Mouse (Mus musculus): ENCODE measurements around the gene Tmem120b.

Tmem120b gene

DNA sequence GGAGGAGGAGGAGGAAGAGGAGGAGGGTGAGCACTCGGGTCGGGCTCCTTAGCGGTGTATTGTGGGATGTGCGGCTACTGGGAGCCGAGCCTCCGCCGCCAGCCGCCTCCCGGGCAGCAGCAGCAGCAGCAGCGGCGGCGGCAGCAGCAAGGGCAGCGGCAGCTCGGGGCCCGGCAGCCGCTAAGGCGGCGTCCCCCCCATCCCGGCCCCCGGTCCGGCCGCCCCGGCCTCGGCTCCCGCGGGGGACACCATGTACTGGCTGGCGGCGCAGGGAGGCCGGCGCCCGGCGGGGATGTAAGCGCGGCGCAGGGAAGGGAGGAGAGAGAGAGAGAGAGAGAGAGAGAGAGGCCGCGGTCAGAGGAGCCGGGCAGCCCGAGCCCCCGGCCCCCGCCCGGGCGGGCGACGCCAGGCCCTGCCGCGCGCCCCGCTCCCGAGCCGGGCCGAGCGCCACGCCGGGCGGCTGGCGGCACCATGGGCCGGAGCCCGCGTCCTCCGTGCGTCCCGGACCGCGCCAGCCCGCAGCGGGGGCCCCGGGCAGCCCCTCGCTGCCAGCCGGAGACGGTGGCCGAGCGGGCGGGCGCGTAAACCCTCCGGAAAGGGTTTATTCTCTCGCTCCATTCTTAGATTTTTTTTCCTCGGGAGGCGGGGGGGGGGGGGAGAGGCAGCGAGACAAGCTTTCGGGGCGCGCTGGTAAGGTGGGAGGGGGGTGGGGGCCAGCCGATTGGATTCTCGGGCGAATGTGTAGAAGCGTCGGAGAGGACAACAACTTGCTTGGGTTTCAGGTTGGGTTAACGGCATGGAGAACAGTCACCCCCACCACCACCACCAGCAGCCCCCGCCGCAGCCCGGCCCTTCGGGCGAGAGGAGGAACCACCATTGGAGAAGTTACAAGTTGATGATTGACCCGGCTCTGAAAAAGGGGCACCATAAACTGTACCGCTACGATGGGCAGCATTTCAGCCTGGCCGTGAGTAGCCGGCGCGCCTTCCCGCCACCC lies 74.2 kb downstream of the Tmem120b start, which contains the start of gene Setd1b:
Setd1b (plus strand) TSS at position 33 of the 997 bp plus-strand sequence.
- DNase-seq: peak; percentile 82

DNA sequence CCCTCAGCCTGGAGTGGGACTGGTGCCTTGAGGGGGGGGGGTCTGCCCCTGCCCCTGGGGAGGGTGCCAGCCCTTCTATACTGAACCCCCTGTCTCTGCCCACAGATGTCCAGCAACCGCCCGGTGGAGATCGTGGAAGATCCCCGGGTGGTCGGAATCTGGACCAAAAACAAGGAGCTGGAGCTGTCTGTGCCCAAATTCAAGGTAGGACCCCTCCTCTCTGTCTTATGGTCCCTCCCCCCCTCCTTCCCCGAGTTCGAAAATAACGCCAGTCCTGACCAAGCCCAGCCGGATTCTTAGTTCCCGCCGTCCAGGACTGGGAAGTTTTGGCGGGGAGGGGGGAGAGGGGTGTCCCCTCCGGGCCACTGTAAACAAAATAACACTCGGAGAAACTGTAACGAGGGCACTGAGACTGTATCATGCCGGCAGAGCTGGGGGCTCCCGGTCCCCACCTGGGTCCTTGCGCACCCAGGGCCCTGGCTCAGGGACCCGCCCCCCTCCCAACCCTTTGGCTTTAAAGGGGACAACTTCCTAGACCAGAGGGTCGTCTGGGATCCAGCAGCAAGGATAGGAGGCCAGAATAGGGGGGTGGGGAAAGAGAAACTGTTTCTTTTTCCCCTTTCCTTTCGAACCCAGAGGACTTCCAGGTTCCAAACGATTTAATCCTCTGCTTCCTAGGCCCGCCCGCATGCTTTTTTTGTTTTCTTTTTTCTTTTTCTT lies 75.2 kb downstream of the Tmem120b start:
- DNase-seq: no peak

GRCm38 (mm10) chr5:123143971-123144745 lies 75.9 kb downstream of the Tmem120b start:
- DNase-seq: no peak

DNA sequence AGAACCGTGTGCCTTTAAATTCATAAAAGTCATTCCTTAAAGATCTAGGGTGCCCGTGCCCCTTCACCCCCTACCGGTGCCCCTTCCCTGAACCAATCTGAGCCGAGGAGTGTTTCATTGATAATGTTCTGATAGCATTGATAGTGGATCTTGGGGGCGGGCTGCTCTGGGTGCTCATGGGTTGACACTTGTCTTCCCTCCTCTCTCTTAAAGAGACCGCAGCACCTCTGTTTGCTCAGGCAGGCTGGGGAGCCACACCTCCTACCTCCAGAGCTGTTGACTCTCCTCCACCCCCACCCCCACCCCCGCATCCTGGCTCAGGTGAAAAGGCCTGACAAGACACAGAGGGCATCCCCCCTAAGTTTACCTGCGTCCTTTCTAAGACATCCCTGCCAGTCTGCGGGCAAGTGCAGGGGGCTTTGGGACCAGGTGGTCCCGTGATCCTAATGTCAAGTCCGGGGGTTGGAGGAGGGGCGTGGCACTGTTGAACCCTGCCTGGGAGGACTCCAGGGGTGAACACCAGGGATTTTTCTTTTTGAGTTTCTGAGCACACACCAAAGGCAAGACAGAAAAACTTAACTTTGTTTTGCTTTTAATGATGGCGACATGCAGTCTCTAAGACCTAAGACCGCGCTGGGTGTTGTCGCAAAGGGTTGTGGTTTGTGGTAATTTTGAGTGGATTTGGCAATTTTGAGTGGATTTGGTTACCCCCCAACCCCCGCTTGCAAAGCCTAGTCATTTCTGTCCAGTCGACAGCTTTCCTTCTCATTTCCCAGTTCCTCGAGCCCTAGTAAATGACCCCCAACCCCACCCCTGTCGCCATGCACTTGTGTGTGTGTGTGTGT lies 76.8 kb downstream of the Tmem120b start:
- peak; percentile 55 for DNase-seq

DNA sequence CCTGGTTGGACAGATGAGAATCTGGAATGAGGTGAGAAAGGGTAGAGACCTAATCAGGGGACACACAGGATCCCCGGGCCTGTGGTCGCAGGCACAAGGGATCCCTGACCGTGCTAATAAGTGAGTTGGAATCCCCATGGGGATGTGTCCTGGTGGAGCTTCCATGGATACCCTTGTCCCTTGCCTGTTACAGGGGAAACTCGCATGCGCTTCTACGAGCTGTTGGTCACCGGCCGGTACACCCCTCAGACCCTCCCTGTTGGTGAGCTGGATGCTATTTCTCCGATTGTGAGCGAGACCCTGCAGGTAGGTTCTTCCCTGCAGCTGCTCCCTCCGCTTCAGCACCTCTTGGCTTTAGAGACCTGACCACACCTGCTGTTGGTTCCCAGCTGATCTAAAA lies 78.1 kb downstream of the Tmem120b start:
- DNase-seq: no peak

- no peak for DNase-seq
These were observed 79.4 kb downstream of the Tmem120b start for GRCm38 (mm10) chr5:123147569-123147968.

DNA sequence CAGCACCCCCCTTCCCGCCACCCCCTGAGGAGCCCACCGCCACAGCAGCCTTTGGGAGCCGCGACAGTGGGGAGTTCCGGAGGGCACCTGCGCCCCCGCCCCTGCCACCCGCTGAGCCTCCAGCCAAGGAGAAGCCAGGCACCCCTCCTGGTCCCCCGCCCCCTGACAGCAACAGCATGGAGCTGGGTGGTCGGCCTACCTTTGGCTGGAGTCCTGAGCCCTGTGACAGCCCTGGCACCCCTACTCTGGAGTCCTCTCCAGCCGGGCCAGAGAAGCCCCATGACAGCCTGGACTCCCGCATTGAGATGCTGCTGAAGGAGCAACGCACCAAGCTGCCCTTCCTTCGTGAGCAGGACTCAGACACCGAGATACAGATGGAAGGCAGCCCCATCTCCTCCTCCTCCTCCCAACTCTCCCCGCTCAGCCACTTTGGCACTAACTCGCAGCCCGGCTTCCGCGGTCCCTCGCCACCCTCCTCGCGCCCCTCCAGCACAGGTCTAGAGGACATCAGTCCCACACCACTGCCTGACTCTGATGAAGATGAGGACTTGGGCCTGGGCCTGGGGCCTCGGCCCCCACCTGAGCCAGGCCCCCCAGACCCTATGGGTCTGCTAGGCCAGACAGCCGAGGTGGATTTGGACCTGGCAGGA lies 80.0 kb downstream of the Tmem120b start:
- no peak for DNase-seq

GRCm38 (mm10) chr5:123149451-123150400 lies 81.5 kb downstream of the Tmem120b start:
- DNase-seq: peak; percentile 93

DNA sequence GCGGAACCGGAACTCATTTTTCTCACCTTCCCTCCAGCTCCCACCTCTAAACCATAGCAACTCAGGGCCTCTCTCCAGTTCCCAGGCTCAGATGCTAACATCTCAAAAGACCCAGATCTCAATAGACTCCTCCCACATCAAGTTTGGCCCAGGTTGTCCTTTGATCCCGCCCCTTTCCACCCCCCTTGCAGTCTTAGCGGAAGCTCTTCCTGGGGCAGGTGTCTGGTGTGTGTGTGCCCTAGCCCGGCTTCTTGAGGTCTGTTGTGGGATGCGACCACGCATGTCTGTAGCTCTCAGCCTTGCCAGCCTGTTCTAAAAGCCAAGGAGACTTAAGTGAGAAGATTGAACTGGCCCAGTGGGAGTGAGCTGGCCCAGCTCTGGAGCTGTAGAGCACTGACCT lies 82.4 kb downstream of the Tmem120b start:
- DNase-seq: no peak

DNA sequence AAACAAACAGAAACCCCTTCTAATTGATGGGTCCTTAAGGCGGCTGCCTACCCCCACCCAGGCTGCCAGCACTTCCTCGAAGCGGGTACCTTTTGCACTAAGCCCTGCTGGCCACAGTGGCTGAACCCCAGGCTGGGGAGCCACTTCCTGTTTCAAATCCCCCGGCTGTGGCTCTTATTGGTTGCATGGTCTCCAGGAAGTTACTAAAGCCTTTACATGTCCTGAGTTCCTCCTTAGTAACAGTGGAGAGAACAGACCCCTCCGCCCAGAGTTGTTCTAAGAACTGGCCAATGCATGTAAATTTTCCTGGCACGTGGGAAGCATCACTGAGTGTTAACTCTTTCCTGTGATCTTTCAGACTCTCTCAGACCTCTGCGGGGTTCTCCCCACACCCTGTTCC lies 82.9 kb downstream of the Tmem120b start:
- DNase-seq: peak; percentile 49

GRCm38 (mm10) chr5:123151707-123152362 lies 83.6 kb downstream of the Tmem120b start:
- DNase-seq: no peak

DNA sequence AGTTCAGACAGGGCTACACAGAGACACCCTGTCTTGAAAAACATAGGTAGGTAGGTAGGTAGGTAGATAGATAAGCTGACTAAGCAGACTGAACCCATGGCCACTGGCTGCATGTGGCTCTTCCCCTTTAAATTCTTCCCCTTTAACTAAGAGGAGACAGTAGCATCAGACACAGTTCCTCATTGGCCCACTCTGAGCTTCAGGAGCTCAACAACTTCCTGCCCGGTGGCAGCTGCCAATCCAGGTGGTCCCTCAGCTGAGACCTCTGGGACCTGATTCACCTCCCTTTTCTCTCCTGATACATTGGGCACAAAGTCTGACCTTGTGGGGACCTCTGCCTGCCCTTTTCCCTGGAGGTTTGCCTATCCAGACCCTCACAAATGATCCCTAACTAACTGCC lies 84.7 kb downstream of the Tmem120b start:
- no peak for DNase-seq

- DNase-seq: peak; percentile 79
These were observed 87.2 kb downstream of the Tmem120b start for GRCm38 (mm10) chr5:123155425-123155824.

DNA sequence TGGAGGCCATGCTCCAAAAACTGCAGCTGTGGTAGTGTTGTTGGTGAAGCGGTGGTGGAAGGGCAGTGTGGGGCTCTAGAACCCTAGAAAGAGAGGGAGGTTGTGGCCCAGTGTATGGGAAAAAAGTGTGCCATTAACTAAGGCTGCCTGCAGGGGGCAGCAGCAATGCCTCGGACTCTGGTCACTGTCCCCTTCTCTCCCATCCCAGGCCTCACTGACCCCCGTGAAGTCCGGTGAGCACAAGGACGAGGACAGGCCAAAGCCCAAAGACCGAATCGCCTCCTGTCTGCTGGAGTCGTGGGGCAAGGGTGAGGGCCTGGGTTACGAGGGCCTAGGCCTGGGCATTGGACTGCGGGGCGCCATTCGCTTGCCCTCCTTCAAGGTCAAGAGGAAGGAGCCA lies 88.5 kb downstream of the Tmem120b start:
- no peak for DNase-seq

- DNase-seq: no peak
These were observed 89.8 kb downstream of the Tmem120b start for GRCm38 (mm10) chr5:123157972-123158371.

DNA sequence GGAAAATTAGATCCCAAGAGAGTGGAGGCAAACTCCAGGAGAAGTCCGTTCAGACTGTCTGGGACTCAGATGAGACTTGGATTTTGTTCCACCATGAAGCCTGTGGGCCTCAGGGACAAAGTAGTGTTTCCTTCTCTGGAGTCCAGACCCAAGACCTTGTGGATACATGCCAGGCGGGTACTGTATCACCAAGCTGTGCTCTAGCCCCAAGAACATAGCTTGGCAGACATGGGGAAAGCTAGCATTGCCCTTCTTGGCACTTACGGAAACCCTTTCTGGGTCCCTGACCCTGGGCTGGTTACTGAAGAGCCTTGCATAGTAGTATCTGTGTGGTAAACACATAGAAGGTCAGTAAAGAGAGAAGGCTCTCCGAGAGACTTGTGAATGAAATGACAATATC lies 91.2 kb downstream of the Tmem120b start:
- no peak for DNase-seq

DNA sequence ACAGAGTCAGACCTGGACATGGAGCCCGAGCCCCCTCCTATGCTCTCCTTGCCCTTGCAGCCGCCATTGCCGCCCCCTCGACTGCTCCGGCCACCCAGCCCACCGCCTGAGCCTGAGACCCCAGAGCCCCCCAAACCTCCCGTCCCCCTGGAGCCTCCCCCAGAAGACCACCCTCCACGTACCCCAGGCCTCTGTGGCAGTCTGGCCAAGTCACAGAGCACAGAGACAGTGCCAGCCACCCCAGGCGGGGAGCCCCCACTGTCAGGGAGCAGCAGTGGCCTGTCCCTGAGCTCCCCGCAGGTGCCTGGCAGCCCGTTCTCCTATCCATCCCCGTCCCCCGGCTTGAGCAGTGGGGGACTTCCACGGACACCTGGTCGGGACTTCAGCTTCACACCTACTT lies 91.7 kb downstream of the Tmem120b start:
- no peak for DNase-seq

GRCm38 (mm10) chr5:123160341-123160740 lies 92.1 kb downstream of the Tmem120b start:
- DNase-seq: no peak

GRCm38 (mm10) chr5:123162942-123163341 lies 94.7 kb downstream of the Tmem120b start:
- no peak for DNase-seq

GRCm38 (mm10) chr5:123166437-123166836 lies 98.2 kb downstream of the Tmem120b start:
- DNase-seq: no peak
